Mouse (Mus musculus) cerebellum, postnatal 36 days (tissue): ENCODE results near the gene Defb38.

Experiments
- DNase-seq, 2 experiments: peaks; one replicate each; pipeline ENCODE4 v3.0.0; 2021 to 2022; ENCODE audit warnings: mixed read lengths in 2 of 2

The Defb38 gene

GRCm38 (mm10) chr8:19026466-19026865 lies at the start of gene Defb38:
Gene Defb38, minus strand, starts transcription at chr8:19026566.
- no peak for DNase-seq

GRCm38 (mm10) chr8:19066013-19066412 lies 39.6 kb upstream of the Defb38 start:
- DNase-seq: no peak

- no peak for DNase-seq
These were observed 38.3 kb upstream of the Defb38 start, which contains the start of gene Defb39 for GRCm38 (mm10) chr8:19064710-19065109. Gene Defb39, minus strand, starts transcription at chr8:19064810.

GRCm38 (mm10) chr8:19062891-19063290 lies 36.5 kb upstream of the Defb38 start:
- DNase-seq: no peak

- no peak for DNase-seq
These were observed 18.9 kb upstream of the Defb38 start for GRCm38 (mm10) chr8:19045242-19045641.
